Comparison of ENCODE assay signal across 8 mouse cellular contexts in genomic region chr6:17675019-17675756, GRCm38 (mm10). TPM values are rescaled to one million over a fixed set of nuclear protein-coding genes. Genes with fewer than 3 reads are reported as not detected.
A peak's percentile ranks its signal among the peaks of the same experiment; 100 is the strongest.
DNase-seq lines count a peak whose midpoint lies in the region; ATAC-seq and TF ChIP-seq lines count a peak whose summit lies in the region.

No protein-coding gene starts in this region.

- H3K4me2 ChIP-seq in heart, embryonic 13.5 days = peak overlapping the region; percentile 18; the same call in 1 of the 2 replicates
- no peak overlapping the region; the same call in 1 of the 2 replicates for H3K4me2 ChIP-seq in kidney, postnatal 0 days (ENCODE audit: low read length)

- no peaks in the 10 kb centered on the region for H3K4me1 ChIP-seq in embryonic facial prominence, embryonic 10.5 days
- peaks cover under 1% of the 10 kb centered on the region for H3K4me1 ChIP-seq in heart, embryonic 13.5 days
- H3K4me1 ChIP-seq in kidney, postnatal 0 days (replicated peaks; ENCODE audit: insufficient read depth, low read length) = no peaks in the 10 kb centered on the region

- no peaks in the 10 kb centered on the region for H3K9me3 ChIP-seq in embryonic facial prominence, embryonic 10.5 days
- no peaks in the 10 kb centered on the region for H3K9me3 ChIP-seq in heart, embryonic 13.5 days
- no peaks in the 10 kb centered on the region for H3K9me3 ChIP-seq in kidney, postnatal 0 days (replicated peaks; ENCODE audit: low read length)

- H3K27ac ChIP-seq in embryonic facial prominence, embryonic 10.5 days (replicated peaks) = no peak overlapping the region
- H3K27ac ChIP-seq in heart, embryonic 13.5 days (replicated peaks) = no peak overlapping the region
- H3K27ac ChIP-seq in kidney, postnatal 0 days = no peak overlapping the region

- 32% methylated on average over 12 of the region's 12 CpGs for WGBS in embryonic facial prominence, embryonic 10.5 days
- 21% methylated on average over 12 of the region's 12 CpGs for WGBS in heart, embryonic 13.5 days
- WGBS in kidney, postnatal 0 days = 21% methylated on average over 12 of the region's 12 CpGs

- ATAC-seq in heart, embryonic 13.5 days (ENCODE audit: extremely low read depth, insufficient number of reproducible peaks, low FRiP score, low TSS enrichment) = no peak
- ATAC-seq in kidney, postnatal 0 days (replicated peaks; ENCODE audit: low FRiP score, low read depth) = no peak
- peak; percentile 91 for ATAC-seq in megakaryocyte, adult 5-6 weeks (ENCODE audit: poor library complexity, severe bottlenecking)

- H3K4me3 ChIP-seq in embryonic facial prominence, embryonic 10.5 days = no peak overlapping the region
- no peak overlapping the region for H3K4me3 ChIP-seq in heart, embryonic 13.5 days
- H3K4me3 ChIP-seq in kidney, postnatal 0 days (replicated peaks; ENCODE audit: low read depth, low read length) = no peak overlapping the region

- peak; percentile 96 for TF ChIP-seq CTCF in kidney, postnatal 0 days (IDR thresholded peaks at IDR 0.05; ENCODE audit: low read depth)

- DNase-seq in gastrocnemius, adult 18-20 months (ENCODE audit: low spot score) = peak; percentile 57
- DNase-seq in gastrocnemius, adult 8-10 months (ENCODE audit: low spot score in 2 of 2) = no peak
- DNase-seq in adrenal gland, postnatal 10 days = peak; percentile 77
- DNase-seq in embryonic facial prominence, embryonic 10.5 days (ENCODE audit: low spot score) = peak; percentile 72
- peak; percentile 81 for DNase-seq in kidney, postnatal 0 days (ENCODE audit: low spot score)
- peak; percentile 76 for DNase-seq in right cerebral cortex, postnatal 4 days

- no peaks in the 10 kb centered on the region for H3K36me3 ChIP-seq in embryonic facial prominence, embryonic 10.5 days (replicated peaks)
- 0 out of 2 replicates have a peak, but pooled peaks cover 6% of the 10 kb centered on the region for H3K36me3 ChIP-seq in heart, embryonic 13.5 days
- no peaks in the 10 kb centered on the region for H3K36me3 ChIP-seq in kidney, postnatal 0 days (ENCODE audit: insufficient read depth, low read length)

- no peaks in the 10 kb centered on the region for H3K27me3 ChIP-seq in embryonic facial prominence, embryonic 10.5 days (replicated peaks; ENCODE audit: low read depth, poor library complexity, severe bottlenecking)
- no peaks in the 10 kb centered on the region for H3K27me3 ChIP-seq in heart, embryonic 13.5 days (replicated peaks)
- H3K27me3 ChIP-seq in kidney, postnatal 0 days (ENCODE audit: insufficient read depth, low read length) = no peaks in the 10 kb centered on the region

- H3K9ac ChIP-seq in heart, embryonic 13.5 days = no peak overlapping the region
- H3K9ac ChIP-seq in kidney, postnatal 0 days (ENCODE audit: low read depth, low read length) = no peak overlapping the region

RNA-seq across cellular contexts. Expression of gene St7, which starts 17.5 kb away (rescaled TPM):
- total RNA-seq in gastrocnemius, adult 18-20 months (2021) = 10 to 100 TPM; 12.5 to 14.2 TPM
- total RNA-seq in gastrocnemius, adult 8-10 months (2022) = 10 to 100 TPM; 11.3 to 16.0 (median 12.5) TPM
- 10 to 100 TPM; 18.2 to 21.6 TPM for total RNA-seq in adrenal gland, postnatal 10 days (2021)
- 19.0 and 21.7 TPM in 2 replicates for polyA plus RNA-seq in embryonic facial prominence, embryonic 10.5 days (2016; fragmentation: Nextera tagmentation; extraction: Ambion mirVana)
- polyA plus RNA-seq in heart, embryonic 13.5 days (2015; fragmentation: Nextera tagmentation; extraction: Ambion mirVana) = 25.9 and 31.9 TPM in 2 replicates
- polyA plus RNA-seq in kidney, postnatal 0 days (2015; fragmentation: Nextera tagmentation; extraction: Ambion mirVana) = 18.4 and 19.4 TPM in 2 replicates
- total RNA-seq in megakaryocyte, adult 5-6 weeks (2015) = 6.9 and 8.5 TPM in 2 replicates
- 10.6 and 14.0 TPM in 2 replicates for total RNA-seq in megakaryocyte, adult 5-6 weeks (2017)

RNA-seq across cellular contexts. Expression of gene Capza2, which starts 39.2 kb away (rescaled TPM):
- 100 to 1,000 TPM; 293 to 320 TPM for total RNA-seq in gastrocnemius, adult 18-20 months (2021)
- 100 to 1,000 TPM; 280 to 354 (median 306) TPM for total RNA-seq in gastrocnemius, adult 8-10 months (2022)
- total RNA-seq in adrenal gland, postnatal 10 days (2021) = 100 to 1,000 TPM; 129 to 135 TPM
- polyA plus RNA-seq in embryonic facial prominence, embryonic 10.5 days (2016; fragmentation: Nextera tagmentation; extraction: Ambion mirVana) = 192 and 199 TPM in 2 replicates
- 198 and 210 TPM in 2 replicates for polyA plus RNA-seq in heart, embryonic 13.5 days (2015; fragmentation: Nextera tagmentation; extraction: Ambion mirVana)
- polyA plus RNA-seq in kidney, postnatal 0 days (2015; fragmentation: Nextera tagmentation; extraction: Ambion mirVana) = 218 and 225 TPM in 2 replicates
- 490 and 593 TPM in 2 replicates for total RNA-seq in megakaryocyte, adult 5-6 weeks (2015)
- 665 and 673 TPM in 2 replicates for total RNA-seq in megakaryocyte, adult 5-6 weeks (2017)

Comparison
In these comparisons a context has a peak if more than half of its experiments do, and no peak if none do; other contexts are left out.
1. DNase-seq: peak in gastrocnemius, adult 18-20 months (single experiment), adrenal gland, postnatal 10 days (single experiment), embryonic facial prominence, embryonic 10.5 days (single experiment), kidney, postnatal 0 days (single experiment) and right cerebral cortex, postnatal 4 days (single experiment); none in gastrocnemius, adult 8-10 months (0 of 2).